In genomic region chr10:21993515-21994373, GRCm38 (mm10) we compare ENCODE assay signal across 8 mouse cellular contexts.
DNase-seq lines count a peak whose midpoint lies in the region; ATAC-seq lines count a peak whose summit lies in the region.

No protein-coding gene starts in this region.

- peak overlapping the region; percentile 71 for H3K4me3 ChIP-seq in erythroblast, embryonic 14.5 days (replicated peaks)
- peak overlapping the region; percentile 89 for H3K4me3 ChIP-seq in heart, embryonic 16.5 days (ENCODE audit: low read length)

- peak; percentile 44 for DNase-seq in cerebellum, adult 11-12 months
- no peak for DNase-seq in cerebellum, adult 11 months
- DNase-seq in adrenal gland, postnatal 14 days, result peak; percentile 81
- peak; percentile 87 for DNase-seq in kidney, postnatal 10 days
- peak; percentile 77 for DNase-seq in lung, postnatal 14 days
- DNase-seq in skeletal muscle tissue, adult 2 months (ENCODE audit: low read depth, low spot score), result peak; percentile 82

- H3K4me2 ChIP-seq in heart, embryonic 16.5 days (ENCODE audit: low read depth, low read length), result peak overlapping the region; percentile 67

- peaks cover 45% of the 10 kb centered on the region for H3K27me3 ChIP-seq in erythroblast, embryonic 14.5 days (ENCODE audit: control insufficient read depth)
- no peaks in the 10 kb centered on the region; the same call in 1 of the 2 replicates for H3K27me3 ChIP-seq in heart, embryonic 16.5 days (ENCODE audit: control insufficient read depth, insufficient read depth, low read length)

- peaks cover 2% of the 10 kb centered on the region; the same call in 1 of the 2 replicates for H3K36me3 ChIP-seq in erythroblast, embryonic 14.5 days (ENCODE audit: control insufficient read depth)
- peaks cover 17% of the 10 kb centered on the region for H3K36me3 ChIP-seq in heart, embryonic 16.5 days (ENCODE audit: control insufficient read depth, insufficient read depth)

- peaks cover 17% of the 10 kb centered on the region for H3K4me1 ChIP-seq in erythroblast, embryonic 14.5 days (ENCODE audit: control insufficient read depth)
- peaks cover 16% of the 10 kb centered on the region for H3K4me1 ChIP-seq in heart, embryonic 16.5 days (ENCODE audit: control insufficient read depth, insufficient read depth, low read length)

- H3K9ac ChIP-seq in heart, embryonic 16.5 days (ENCODE audit: low read length), result peak overlapping the region; percentile 88

- WGBS in heart, embryonic 16.5 days, result under 1% methylated on average over 59 of the region's 60 CpGs

- ATAC-seq in heart, embryonic 16.5 days (replicated peaks; ENCODE audit: extremely low read depth, insufficient read depth, low FRiP score), result peak; percentile 63

- peaks cover 3% of the 10 kb centered on the region; the same call in 1 of the 2 replicates for H3K9me3 ChIP-seq in erythroblast, embryonic 14.5 days (ENCODE audit: control insufficient read depth, low read length)
- H3K9me3 ChIP-seq in heart, embryonic 16.5 days (replicated peaks; ENCODE audit: control insufficient read depth, low read length), result no peaks in the 10 kb centered on the region

- H3K27ac ChIP-seq in heart, embryonic 16.5 days (ENCODE audit: low read length), result peak overlapping the region; percentile 97
